Mouse (Mus musculus): ENCODE results near the gene Btbd6.

DNA sequence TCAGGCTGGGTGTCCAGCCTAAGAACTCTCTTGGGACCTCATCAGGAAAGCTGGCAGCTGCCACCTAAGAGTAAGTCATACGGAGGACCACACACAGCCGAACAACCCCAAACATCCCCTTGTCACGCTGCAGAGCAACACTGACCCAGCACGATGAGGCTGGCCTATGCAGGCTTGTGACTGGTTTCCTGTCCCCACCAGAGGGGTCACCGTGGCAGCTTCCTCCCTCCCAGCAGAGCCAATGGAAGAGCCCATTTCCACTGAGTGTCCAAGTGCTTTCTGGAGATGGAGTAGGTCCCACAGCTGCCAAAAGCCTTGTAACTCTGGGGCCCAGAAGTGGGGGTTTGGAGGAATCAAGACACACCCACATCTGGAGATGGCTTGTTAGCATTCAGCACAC is 14.4 kb upstream of the Btbd6 start:
- TF ChIP-seq POLR2A (IDR thresholded peaks at IDR 0.05; ENCODE audit: borderline replicate concordance, insufficient read depth, low read length) (no peak), CTCF (IDR thresholded peaks at IDR 0.05; ENCODE audit: borderline replicate concordance, insufficient read depth, low read depth, low read length) (no peak)

Measured in cerebellum, adult 2 months (tissue).